ENCODE assay signal across 10 mouse cellular contexts in genomic region chr6:149343802-149344201, GRCm38 (mm10). TPM values are rescaled to one million over a fixed set of nuclear protein-coding genes. Genes with fewer than 3 reads are reported as not detected.
A peak's percentile ranks its signal among the peaks of the same experiment; 100 is the strongest.
DNase-seq lines count a peak whose midpoint lies in the region; TF ChIP-seq lines count a peak whose summit lies in the region.
"Had no signal": no experiment of that assay in that cellular context is flagged by ENCODE, and none has a peak within 500 bp of the region (broad histone marks: within the 10 kb centered on the region; RNA-seq: fewer than 3 reads in every experiment).

No protein-coding gene starts in this region.

- TF ChIP-seq RAD21 in CH12.LX (IDR thresholded peaks at IDR 0.05; ENCODE audit: low read depth, low read length) = no peak

- no peak overlapping the region for H3K4me3 ChIP-seq in liver, adult 2 months (ENCODE audit: insufficient read depth, low read depth, low read length)
- no peak overlapping the region for H3K4me3 ChIP-seq in CH12.LX (replicated peaks in 1 of 3; ENCODE audit: low read depth in 2 of 3, low read length in 2 of 3, poor library complexity in 1 of 3)
- H3K4me3 ChIP-seq in macrophage (ENCODE audit: inconsistent target) = no peak overlapping the region
- H3K4me3 ChIP-seq: embryonic facial prominence, embryonic 13.5 days had no signal

- H3K4me2 ChIP-seq in CH12.LX (ENCODE audit: insufficient read depth, low read depth, poor library complexity, severe bottlenecking) = peak overlapping the region; percentile 21; the same call in 1 of the 2 replicates
- H3K4me2 ChIP-seq: embryonic facial prominence, embryonic 13.5 days had no signal

- in situ Hi-C loops in CH12.LX (cut with MboI; ENCODE audit: low pct_ligation_motif_present, low pct_unique_long_range_greater_than_20kb, low sequenced_read_pairs) = no loop called here

- DNase-seq in liver, adult 2 months (ENCODE audit: extremely low read depth, low read depth, low spot score) = peak; percentile 94
- DNase-seq in liver = no peak
- peak; percentile 60 for DNase-seq in CH12.LX (ENCODE audit: extremely low read depth)
- DNase-seq in heart, postnatal 10 days = peak; percentile 51 to 62
- no peak for DNase-seq in cerebellum, adult 18-20 months
- no peak for DNase-seq in urinary bladder, postnatal 10 days (ENCODE audit: low spot score)
- DNase-seq in ovary, postnatal 10 days (ENCODE audit: low spot score) = no peak
- DNase-seq: gastrocnemius, postnatal 10 days had no signal

- H3K36me3 ChIP-seq in liver, adult 2 months (ENCODE audit: control insufficient read depth, insufficient read depth, low read length) = peaks cover 3% of the 10 kb centered on the region
- H3K36me3 ChIP-seq in CH12.LX (replicated peaks in 1 of 2; ENCODE audit: control insufficient read depth in 1 of 2, insufficient read depth in 1 of 2, low read length in 1 of 2) = no peaks in the 10 kb centered on the region
- H3K36me3 ChIP-seq in macrophage (ENCODE audit: inconsistent target) = no peaks in the 10 kb centered on the region
- H3K36me3 ChIP-seq: embryonic facial prominence, embryonic 13.5 days had no signal

- dilution Hi-C loops in CH12.LX (cut with MboI; ENCODE audit: extremely low pct_ligation_motif_present, extremely low pct_unique_long_range_greater_than_20kb, low sequenced_read_pairs) = no loop called here

- intact Hi-C loops in heart, postnatal 10 days (cut with DNase I) = no loop called here

- no peak overlapping the region for H3K27ac ChIP-seq in liver, adult 2 months (replicated peaks; ENCODE audit: insufficient read depth, low read depth, low read length)
- H3K27ac ChIP-seq in CH12.LX (ENCODE audit: insufficient read depth, low read depth) (peak overlapping the region; percentile 52), macrophage (peak overlapping the region; percentile 61)
- H3K27ac ChIP-seq: embryonic facial prominence, embryonic 13.5 days had no signal

- 5% methylated on average over 2 of the region's 2 CpGs for WGBS in liver, adult 2 months
- WGBS in macrophage (ENCODE audit: missing documents) = 14% methylated on average over 2 of the region's 2 CpGs

- TF ChIP-seq POLR2A in liver, adult 2 months (IDR thresholded peaks at IDR 0.05; ENCODE audit: extremely low read depth, insufficient read depth, low read length) = no peak
- TF ChIP-seq POLR2A in CH12.LX (IDR thresholded peaks at IDR 0.05; ENCODE audit: low read depth, low read length) = no peak

- H3K9ac ChIP-seq in liver, adult 2 months (ENCODE audit: low read depth, low read length) = no peak overlapping the region
- no peak overlapping the region for H3K9ac ChIP-seq in CH12.LX (ENCODE audit: insufficient read depth, low read depth)
- H3K9ac ChIP-seq: embryonic facial prominence, embryonic 13.5 days had no signal

- peaks cover 1% of the 10 kb centered on the region; the same call in 1 of the 2 replicates for H3K4me1 ChIP-seq in liver, adult 2 months (ENCODE audit: control insufficient read depth, insufficient read depth, low read length)
- H3K4me1 ChIP-seq in CH12.LX (ENCODE audit: control insufficient read depth in 1 of 2, insufficient read depth in 2 of 2) = peaks cover 8 to 13% of the 10 kb centered on the region in 2 experiments; a peak in 3 of 4 replicates
- H3K4me1 ChIP-seq: embryonic facial prominence, embryonic 13.5 days had no signal

- TF ChIP-seq CTCF in liver, adult 2 months (IDR thresholded peaks at IDR 0.05; ENCODE audit: low read depth, low read length) = no peak
- TF ChIP-seq CTCF in CH12.LX (conservative IDR thresholded peaks at IDR 0.05 in 1 of 2, IDR thresholded peaks at IDR 0.05 in 1 of 2; ENCODE audit: low read depth in 2 of 2, low read length in 2 of 2) = no peak

- H3K79me2 ChIP-seq in liver, adult 2 months (ENCODE audit: control insufficient read depth, insufficient read depth, low read length) = no peaks in the 10 kb centered on the region
- H3K79me2 ChIP-seq in CH12.LX (replicated peaks; ENCODE audit: control insufficient read depth, extremely low read depth, insufficient read depth, poor library complexity, severe bottlenecking) (no peaks in the 10 kb centered on the region), macrophage (ENCODE audit: inconsistent target) (no peaks in the 10 kb centered on the region)

- H3K27me3 ChIP-seq in liver, adult 2 months (ENCODE audit: control insufficient read depth, insufficient read depth, low read length) = no peaks in the 10 kb centered on the region
- no peaks in the 10 kb centered on the region for H3K27me3 ChIP-seq in CH12.LX (replicated peaks)
- H3K27me3 ChIP-seq: embryonic facial prominence, embryonic 13.5 days had no signal

- peaks cover 8% of the 10 kb centered on the region for H3K9me3 ChIP-seq in CH12.LX (replicated peaks; ENCODE audit: low read length)
- H3K9me3 ChIP-seq: embryonic facial prominence, embryonic 13.5 days had no signal

- peak; percentile 88 for TF ChIP-seq EP300 in CH12.LX (IDR thresholded peaks at IDR 0.05; ENCODE audit: low read length)

TF ChIP-seq in CH12.LX, 34 proteins besides CTCF, POLR2A, EP300 and RAD21:
- TF ChIP-seq BHLHE40 (IDR thresholded peaks at IDR 0.05; ENCODE audit: low read depth, low read length) (peak; percentile 95), MAFK (IDR thresholded peaks at IDR 0.05; ENCODE audit: insufficient replicate concordance, low read length) (0 out of 2 replicates have a peak, but pooled peaks have one; percentile 40), MEF2A (IDR thresholded peaks at IDR 0.05; ENCODE audit: borderline replicate concordance, low read depth, low read length) (peak; percentile 96), MYC (IDR thresholded peaks at IDR 0.05; ENCODE audit: low read depth, low read length) (0 out of 2 replicates have a peak, but pooled peaks have one; percentile 31), SIN3A (IDR thresholded peaks at IDR 0.05; ENCODE audit: low read length) (no peak), RCOR1 (conservative IDR thresholded peaks at IDR 0.05; ENCODE audit: low read depth, low read length) (0 out of 2 replicates have a peak, but pooled peaks have one; percentile 22), ZC3H11A (IDR thresholded peaks at IDR 0.05; ENCODE audit: low read depth, low read length) (no peak), USF2 (conservative IDR thresholded peaks at IDR 0.05; ENCODE audit: low read depth, low read length) (no peak), TCF12 (IDR thresholded peaks at IDR 0.05; ENCODE audit: low read depth, low read length) (peak; percentile 45; the same call in 1 of the 2 replicates), ETS1 (conservative IDR thresholded peaks at IDR 0.05; ENCODE audit: low read depth, low read length) (peak; percentile 87), IRF4 (IDR thresholded peaks at IDR 0.05; ENCODE audit: low read depth, low read length) (peak; percentile 91)
TF ChIP-seq in CH12.LX: peak in this region for 8.

RNA-seq across cellular contexts. Expression of gene Resf1, which starts 34.6 kb away (rescaled TPM):
- 20.1 and 20.8 TPM in 2 replicates for total RNA-seq in liver, adult 2 months (2014; rRNA removed)
- 4.1 and 7.5 TPM in 2 replicates for polyA plus RNA-seq in liver, adult 2 months (2012; rRNA removed)
- total RNA-seq in CH12.LX (2012; rRNA removed) = 12.4 and 13.4 TPM in 2 replicates
- total RNA-seq in CH12.LX (2014; rRNA removed) = 20.9 and 25.3 TPM in 2 replicates
- polyA plus RNA-seq in CH12.LX (2012; ENCODE audit: insufficient read length, low read depth) = 14.7 and 15.5 TPM in 2 replicates
- total RNA-seq in heart, postnatal 10 days (2021) = 10 to 100 TPM; 29.4 to 42.3 TPM
- total RNA-seq in macrophage (2018; cell fraction: chromatin; rRNA removed) = 1,000 to 10,000 TPM in 2 of 26 experiments, 100 to 1,000 TPM in 24; 240 to 1,192 (median 525) TPM
- 100 to 1,000 TPM in 8 of 26 experiments, 10 to 100 TPM in 18; 49.3 to 133 (median 69.6) TPM for total RNA-seq in macrophage (2018; cell fraction: cytosol; rRNA removed)
- total RNA-seq in macrophage (2018; cell fraction: nucleus; rRNA removed) = 100 to 1,000 TPM; 183 to 806 (median 358) TPM
- polyA plus RNA-seq in macrophage (2018) = 17.9 to 42.9 TPM (median 39.0 TPM) in 3 replicates

Comparison
In these comparisons a context has a peak if more than half of its experiments do, and no peak if none do; other contexts are left out.
1. DNase-seq: peak in liver, adult 2 months (single experiment), CH12.LX (single experiment) and heart, postnatal 10 days (2 of 2); none in liver (single experiment), cerebellum, adult 18-20 months (0 of 2), urinary bladder, postnatal 10 days (single experiment) and ovary, postnatal 10 days (single experiment).